Mouse (Mus musculus): ENCODE data around the gene Loxl3.

GRCm38 (mm10) chr6:83037188-83037587 is 3.2 kb downstream of the Loxl3 start:
- TF ChIP-seq CTCF (conservative IDR thresholded peaks at IDR 0.05; ENCODE audit: low read length): no peak
- TF ChIP-seq NANOG (IDR thresholded peaks at IDR 0.05; ENCODE audit: borderline replicate concordance, low read length): no peak

Data from E14TG2a.4 (cell line).